Mouse (Mus musculus): ENCODE measurements around the gene Rims4.

GRCm38 (mm10) chr2:163820607-163821006 is 97.9 kb downstream of the Rims4 start, which contains the start of gene Ccn5:
- TF ChIP-seq MEF2A (IDR thresholded peaks at IDR 0.05; ENCODE audit: extremely low read depth, insufficient replicate concordance, low read depth, low read length, poor library complexity, severe bottlenecking) (no peak), USF1 (IDR thresholded peaks at IDR 0.05; ENCODE audit: low read depth, low read length) (no peak), ZC3H11A (IDR thresholded peaks at IDR 0.05; ENCODE audit: low read depth, low read length) (no peak), POLR2A (IDR thresholded peaks at IDR 0.05; ENCODE audit: control insufficient read depth in 1 of 2, insufficient read depth in 1 of 2, low read depth in 1 of 2, low read length in 2 of 2, poor library complexity in 1 of 2) (no peak), CTCF (IDR thresholded peaks at IDR 0.05 in 2 of 3, conservative IDR thresholded peaks at IDR 0.05 in 1 of 3; ENCODE audit: control insufficient read depth in 1 of 3, insufficient read depth in 1 of 3, low read depth in 2 of 3, low read length in 3 of 3, poor library complexity in 1 of 3, severe bottlenecking in 1 of 3) (no peak), MAX (IDR thresholded peaks at IDR 0.05; ENCODE audit: low read length) (no peak), MXI1 (IDR thresholded peaks at IDR 0.05; ENCODE audit: low read depth, low read length) (no peak), TBP (IDR thresholded peaks at IDR 0.05; ENCODE audit: low read depth, low read length) (no peak), RCOR1 (IDR thresholded peaks at IDR 0.05; ENCODE audit: low read depth, low read length) (no peak), NELFE (IDR thresholded peaks at IDR 0.05; ENCODE audit: low read depth, low read length) (no peak)
